Comparison of ENCODE assay signal across 13 mouse cellular contexts in the genomic region with DNA sequence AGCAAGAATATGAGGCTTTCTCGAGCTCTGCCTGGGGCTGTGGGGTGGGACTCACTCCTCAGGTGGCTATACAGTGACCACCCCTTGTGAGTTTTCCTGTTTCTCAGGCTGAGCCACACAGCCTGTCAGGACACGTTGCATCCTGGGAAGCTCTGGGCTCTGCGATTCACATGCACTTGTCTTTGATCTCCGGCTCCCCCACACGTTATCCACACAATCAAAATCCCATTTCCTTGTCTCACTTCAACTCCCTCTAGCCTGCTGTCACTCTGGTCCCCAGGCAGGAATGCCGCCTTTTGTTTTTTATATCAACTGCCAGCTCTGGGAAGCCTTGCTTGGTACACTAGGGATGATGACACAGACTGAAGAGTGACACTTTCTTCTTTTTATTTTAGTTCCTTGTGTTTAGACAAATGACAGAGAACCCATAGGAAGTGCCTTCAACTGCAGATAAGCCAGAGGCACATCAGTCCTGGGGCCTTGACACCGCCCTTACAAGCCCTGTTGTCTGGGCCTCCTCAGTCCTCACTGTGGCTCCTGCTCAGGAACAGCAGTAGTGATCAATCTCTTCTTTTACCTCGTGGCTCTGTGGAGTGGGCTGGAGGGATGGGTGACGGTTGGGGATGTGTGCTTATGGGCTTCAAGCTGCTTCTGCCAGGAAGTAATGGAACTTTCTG.
DNase-seq lines count a peak whose midpoint lies in the region; ATAC-seq and TF ChIP-seq lines count a peak whose summit lies in the region.
"Had no signal": no experiment of that assay in that cellular context is flagged by ENCODE, and none has a peak within 500 bp of the region (broad histone marks: within the 10 kb centered on the region; RNA-seq: fewer than 3 reads in every experiment).

No protein-coding gene starts in this region.

- TF ChIP-seq POLR2A in heart, adult 2 months (IDR thresholded peaks at IDR 0.05; ENCODE audit: insufficient read depth, low read depth, low read length): no peak

- no peaks in the 10 kb centered on the region for H3K79me2 ChIP-seq in heart, adult 2 months (replicated peaks; ENCODE audit: control insufficient read depth, insufficient read depth, low read length)

- 22% methylated on average over 9 of the region's 9 CpGs for WGBS in heart, embryonic 15.5 days
- 49% methylated on average over 9 of the region's 9 CpGs for WGBS in heart, adult 2 months
- 7% methylated on average over 9 of the region's 9 CpGs for WGBS in liver, embryonic 12.5 days (ENCODE audit: insufficient replicate concordance)
- WGBS in liver, postnatal 0 days (ENCODE audit: insufficient replicate concordance): 37% methylated on average over 9 of the region's 9 CpGs
- 8% methylated on average over 9 of the region's 9 CpGs for WGBS in liver, embryonic 13.5 days (ENCODE audit: insufficient replicate concordance)
- WGBS in midbrain, embryonic 16.5 days: 21% methylated on average over 9 of the region's 9 CpGs

- no peaks in the 10 kb centered on the region for H3K27me3 ChIP-seq in heart, embryonic 15.5 days
- H3K27me3 ChIP-seq in heart, adult 2 months (ENCODE audit: control insufficient read depth, insufficient read depth, low read length): no peaks in the 10 kb centered on the region
- H3K27me3 ChIP-seq in liver, embryonic 12.5 days (replicated peaks): no peaks in the 10 kb centered on the region
- no peaks in the 10 kb centered on the region for H3K27me3 ChIP-seq in liver, postnatal 0 days (ENCODE audit: insufficient read depth, low read length)
- no peaks in the 10 kb centered on the region for H3K27me3 ChIP-seq in liver, embryonic 13.5 days
- H3K27me3 ChIP-seq in midbrain, embryonic 16.5 days (ENCODE audit: control insufficient read depth, insufficient read depth, low read depth, low read length): no peaks in the 10 kb centered on the region

- ATAC-seq in heart, embryonic 15.5 days (replicated peaks; ENCODE audit: insufficient number of reproducible peaks, insufficient read depth, low FRiP score, low read depth): no peak
- peak; percentile 46; the same call in 1 of the 2 replicates for ATAC-seq in liver, embryonic 12.5 days
- ATAC-seq in liver, postnatal 0 days: no peak
- peak; percentile 47; the same call in 1 of the 2 replicates for ATAC-seq in liver, embryonic 13.5 days (ENCODE audit: low read depth)
- 0 out of 2 replicates have a peak, but pooled peaks have one; percentile 39 for ATAC-seq in midbrain, embryonic 16.5 days
- ATAC-seq: forebrain, embryonic 14.5 days; inflammation-experienced regulatory T-cells, adult 6 months had no signal

- no peak overlapping the region for H3K4me2 ChIP-seq in heart, embryonic 15.5 days
- no peak overlapping the region for H3K4me2 ChIP-seq in liver, embryonic 12.5 days
- no peak overlapping the region for H3K4me2 ChIP-seq in liver, postnatal 0 days (ENCODE audit: low read depth, low read length)
- no peak overlapping the region for H3K4me2 ChIP-seq in liver, embryonic 13.5 days
- no peak overlapping the region for H3K4me2 ChIP-seq in midbrain, embryonic 16.5 days (ENCODE audit: low read length)

- no peak for TF ChIP-seq EP300 in heart, adult 2 months (IDR thresholded peaks at IDR 0.05; ENCODE audit: insufficient read depth, low read depth, low read length)
- TF ChIP-seq EP300 in liver, postnatal 0 days (IDR thresholded peaks at IDR 0.05; ENCODE audit: low read depth): no peak

- peak overlapping the region; percentile 26; the same call in 1 of the 2 replicates for H3K27ac ChIP-seq in heart, embryonic 15.5 days
- no peak overlapping the region; the same call in 1 of the 2 replicates for H3K27ac ChIP-seq in heart, adult 2 months
- H3K27ac ChIP-seq in liver, embryonic 12.5 days: no peak overlapping the region
- no peak overlapping the region for H3K27ac ChIP-seq in liver, postnatal 0 days (ENCODE audit: low read depth)
- H3K27ac ChIP-seq in liver, embryonic 13.5 days: no peak overlapping the region
- 0 out of 2 replicates have a peak overlapping the region, but pooled peaks have one; percentile 10 for H3K27ac ChIP-seq in midbrain, embryonic 16.5 days (ENCODE audit: low read length)

- no peak for DNase-seq in heart, adult 2 months
- DNase-seq in liver, postnatal 0 days: no peak
- DNase-seq in liver, embryonic 13.5 days: no peak
- DNase-seq in frontal cortex, postnatal 25 days (ENCODE audit: low spot score in 2 of 2): no peak
- DNase-seq in testis, postnatal 14 days (ENCODE audit: low spot score): no peak
- DNase-seq: cerebellum, adult 9-11 months; right cerebral cortex, adult 18-20 months; thymus, adult 18-20 months had no signal

- H3K36me3 ChIP-seq in heart, embryonic 15.5 days: no peaks in the 10 kb centered on the region
- no peaks in the 10 kb centered on the region for H3K36me3 ChIP-seq in heart, adult 2 months (ENCODE audit: control insufficient read depth, insufficient read depth, low read length)
- no peaks in the 10 kb centered on the region for H3K36me3 ChIP-seq in liver, embryonic 12.5 days
- H3K36me3 ChIP-seq in liver, postnatal 0 days (replicated peaks; ENCODE audit: insufficient read depth, low read length): no peaks in the 10 kb centered on the region
- H3K36me3 ChIP-seq in liver, embryonic 13.5 days: no peaks in the 10 kb centered on the region
- H3K36me3 ChIP-seq in midbrain, embryonic 16.5 days (ENCODE audit: control insufficient read depth, insufficient read depth, low read length): no peaks in the 10 kb centered on the region

- TF ChIP-seq CTCF in heart, adult 2 months (IDR thresholded peaks at IDR 0.05): no peak
- TF ChIP-seq CTCF in liver, postnatal 0 days (IDR thresholded peaks at IDR 0.05; ENCODE audit: low read depth): no peak

- no peaks in the 10 kb centered on the region for H3K9me3 ChIP-seq in heart, embryonic 15.5 days (replicated peaks)
- H3K9me3 ChIP-seq in liver, embryonic 12.5 days (replicated peaks): no peaks in the 10 kb centered on the region
- no peaks in the 10 kb centered on the region for H3K9me3 ChIP-seq in liver, postnatal 0 days (ENCODE audit: low read length)
- H3K9me3 ChIP-seq in liver, embryonic 13.5 days (replicated peaks): no peaks in the 10 kb centered on the region
- H3K9me3 ChIP-seq in midbrain, embryonic 16.5 days (replicated peaks; ENCODE audit: control insufficient read depth, low read length, poor library complexity, severe bottlenecking): no peaks in the 10 kb centered on the region

- H3K4me3 ChIP-seq in heart, embryonic 15.5 days: no peak overlapping the region
- no peak overlapping the region for H3K4me3 ChIP-seq in heart, adult 2 months
- H3K4me3 ChIP-seq in liver, embryonic 12.5 days: no peak overlapping the region
- H3K4me3 ChIP-seq in liver, postnatal 0 days (ENCODE audit: low read depth, low read length): no peak overlapping the region
- no peak overlapping the region for H3K4me3 ChIP-seq in liver, embryonic 13.5 days (replicated peaks)
- no peak overlapping the region for H3K4me3 ChIP-seq in midbrain, embryonic 16.5 days (ENCODE audit: low read depth, low read length)

- intact Hi-C loops in heart, adult 2 months (cut with DNase I): loop anchor here (5.0 kb wide), 1 partner anchor 68 kb away; no protein-coding TSS in a partner anchor

- peaks cover 48% of the 10 kb centered on the region for H3K4me1 ChIP-seq in heart, embryonic 15.5 days (replicated peaks)
- peaks cover 15% of the 10 kb centered on the region for H3K4me1 ChIP-seq in heart, adult 2 months (ENCODE audit: control insufficient read depth, insufficient read depth, low read length)
- H3K4me1 ChIP-seq in liver, embryonic 12.5 days: peaks cover 42% of the 10 kb centered on the region
- H3K4me1 ChIP-seq in liver, postnatal 0 days (ENCODE audit: insufficient read depth): peaks cover 12% of the 10 kb centered on the region
- H3K4me1 ChIP-seq in liver, embryonic 13.5 days (replicated peaks): peaks cover 40% of the 10 kb centered on the region
- H3K4me1 ChIP-seq in midbrain, embryonic 16.5 days (ENCODE audit: control insufficient read depth, insufficient read depth, low read length): peaks cover 12% of the 10 kb centered on the region; the same call in 1 of the 2 replicates

- no peak overlapping the region for H3K9ac ChIP-seq in heart, embryonic 15.5 days
- H3K9ac ChIP-seq in heart, adult 2 months (ENCODE audit: low read depth, low read length): no peak overlapping the region
- H3K9ac ChIP-seq in liver, embryonic 12.5 days: no peak overlapping the region
- H3K9ac ChIP-seq in liver, postnatal 0 days (replicated peaks): no peak overlapping the region
- H3K9ac ChIP-seq in liver, embryonic 13.5 days: no peak overlapping the region
- H3K9ac ChIP-seq in midbrain, embryonic 16.5 days (ENCODE audit: low read depth, low read length): no peak overlapping the region

Comparison
In these comparisons a context has a peak if more than half of its experiments do, and no peak if none do; other contexts are left out.
1. ATAC-seq: peak in liver, embryonic 12.5 days (single experiment), liver, embryonic 13.5 days (single experiment) and midbrain, embryonic 16.5 days (single experiment); none in heart, embryonic 15.5 days (single experiment) and liver, postnatal 0 days (single experiment).
2. H3K27ac ChIP-seq: peak in heart, embryonic 15.5 days (single experiment) and midbrain, embryonic 16.5 days (single experiment); none in heart, adult 2 months (single experiment), liver, embryonic 12.5 days (single experiment), liver, postnatal 0 days (single experiment) and liver, embryonic 13.5 days (single experiment).